Mouse (Mus musculus): Measurements from ENCODE around the gene Draxin. TPM values are rescaled to one million over a fixed set of nuclear protein-coding genes. Genes with fewer than 3 reads are reported as not detected.

Draxin gene
- total and polyA plus RNA-seq, 3 experiments, result 0.08 to 0.17 TPM; not detected in 1

GRCm38 (mm10) chr4:148164461-148164860, 34.0 kb upstream of the Draxin start:
- TF ChIP-seq ZMIZ1 (IDR thresholded peaks at IDR 0.05; ENCODE audit: low read depth, low read length) (no peak), CHD2 (IDR thresholded peaks at IDR 0.05; ENCODE audit: low read length) (no peak), SIN3A (IDR thresholded peaks at IDR 0.05; ENCODE audit: low read length) (no peak), MYC (IDR thresholded peaks at IDR 0.05; ENCODE audit: low read depth, low read length) (no peak), ELF1 (IDR thresholded peaks at IDR 0.05; ENCODE audit: low read depth, low read length) (no peak), EP300 (IDR thresholded peaks at IDR 0.05; ENCODE audit: low read depth in 1 of 2, low read length in 2 of 2) (no peak), E2F4 (IDR thresholded peaks at IDR 0.05; ENCODE audit: borderline replicate concordance, low read depth, low read length) (no peak), CHD1 (IDR thresholded peaks at IDR 0.05; ENCODE audit: low read depth, low read length) (no peak), RAD21 (IDR thresholded peaks at IDR 0.05; ENCODE audit: low read depth, low read length) (no peak), ZKSCAN1 (IDR thresholded peaks at IDR 0.05; ENCODE audit: low read depth, low read length) (no peak), MAFK (IDR thresholded peaks at IDR 0.05; ENCODE audit: borderline replicate concordance, low read depth, low read length) (no peak), GABPA (IDR thresholded peaks at IDR 0.05; ENCODE audit: low read depth, low read length) (no peak), MAZ (IDR thresholded peaks at IDR 0.05; ENCODE audit: low read depth, low read length) (no peak), NRF1 (IDR thresholded peaks at IDR 0.05; ENCODE audit: insufficient read depth, low read depth, low read length, poor library complexity, severe bottlenecking) (no peak), TBP (IDR thresholded peaks at IDR 0.05; ENCODE audit: low read depth, low read length) (no peak), USF1 (IDR thresholded peaks at IDR 0.05; ENCODE audit: low read depth, low read length) (no peak), TAL1 (IDR thresholded peaks at IDR 0.05; ENCODE audit: low read length) (no peak), ZNF384 (IDR thresholded peaks at IDR 0.05; ENCODE audit: low read depth, low read length) (no peak), POLR2AphosphoS2 (IDR thresholded peaks at IDR 0.05; ENCODE audit: low read length) (no peak), JUND (IDR thresholded peaks at IDR 0.05; ENCODE audit: low read depth, low read length) (no peak)
- DNase-seq (ENCODE audit: low read depth, low spot score), result no peak
- Histone ChIP-seq H3K36me3 (ENCODE audit: control insufficient read depth in 1 of 2, insufficient read depth in 2 of 2, low read length in 2 of 2) (no peaks in the 10 kb centered on the region), H3K27ac (ENCODE audit: control insufficient read depth, low read depth, low read length) (no peak overlapping the region), H3K4me1 (ENCODE audit: control insufficient read depth in 1 of 2, insufficient read depth in 2 of 2, low read length in 2 of 2) (no peaks in the 10 kb centered on the region; a peak in 1 of 4 replicates), H3K27me3 (ENCODE audit: control insufficient read depth in 1 of 2, insufficient read depth in 2 of 2, low read length in 2 of 2) (no peaks in the 10 kb centered on the region; a peak in 1 of 4 replicates), H3K79me2 (ENCODE audit: control insufficient read depth, insufficient read depth, low read length, poor library complexity) (no peaks in the 10 kb centered on the region; the same call in 1 of the 2 replicates), H3K9me3 (replicated peaks; ENCODE audit: insufficient read depth, low read length) (no peaks in the 10 kb centered on the region), H3K4me3 (ENCODE audit: control insufficient read depth in 1 of 2, insufficient read depth in 1 of 2, low read depth in 2 of 2, low read length in 2 of 2) (no peak overlapping the region), H3K9ac (ENCODE audit: control insufficient read depth, low read depth, low read length, poor library complexity, severe bottlenecking) (no peak overlapping the region)

GRCm38 (mm10) chr4:148164002-148164439, 33.5 kb upstream of the Draxin start:
- Histone ChIP-seq H3K27me3 (ENCODE audit: control insufficient read depth in 1 of 2, insufficient read depth in 2 of 2, low read length in 2 of 2) (no peaks in the 10 kb centered on the region; a peak in 1 of 4 replicates), H3K4me3 (ENCODE audit: control insufficient read depth in 1 of 2, insufficient read depth in 1 of 2, low read depth in 2 of 2, low read length in 2 of 2) (peak overlapping the region; percentile 35 to 56), H3K4me1 (ENCODE audit: control insufficient read depth in 1 of 2, insufficient read depth in 2 of 2, low read length in 2 of 2) (peaks cover 0 to under 1% of the 10 kb centered on the region in 2 experiments; a peak in 2 of 4 replicates), H3K9ac (ENCODE audit: control insufficient read depth, low read depth, low read length, poor library complexity, severe bottlenecking) (peak overlapping the region; percentile 56; the same call in 1 of the 2 replicates), H3K79me2 (ENCODE audit: control insufficient read depth, insufficient read depth, low read length, poor library complexity) (no peaks in the 10 kb centered on the region; the same call in 1 of the 2 replicates), H3K36me3 (ENCODE audit: control insufficient read depth in 1 of 2, insufficient read depth in 2 of 2, low read length in 2 of 2) (no peaks in the 10 kb centered on the region), H3K27ac (ENCODE audit: control insufficient read depth, low read depth, low read length) (no peak overlapping the region), H3K9me3 (replicated peaks; ENCODE audit: insufficient read depth, low read length) (no peaks in the 10 kb centered on the region)
- DNase-seq (ENCODE audit: low read depth, low spot score), result peak; percentile 74
- TF ChIP-seq ZC3H11A (IDR thresholded peaks at IDR 0.05; ENCODE audit: low read depth, low read length) (peak; percentile 66), EP300 (IDR thresholded peaks at IDR 0.05; ENCODE audit: low read depth in 1 of 2, low read length in 2 of 2) (no peak), ZKSCAN1 (IDR thresholded peaks at IDR 0.05; ENCODE audit: low read depth, low read length) (no peak), ETS1 (IDR thresholded peaks at IDR 0.05; ENCODE audit: low read depth, low read length) (no peak), HCFC1 (IDR thresholded peaks at IDR 0.05; ENCODE audit: low read depth, low read length) (no peak), RAD21 (IDR thresholded peaks at IDR 0.05; ENCODE audit: low read depth, low read length) (peak; percentile 59), NRF1 (IDR thresholded peaks at IDR 0.05; ENCODE audit: insufficient read depth, low read depth, low read length, poor library complexity, severe bottlenecking) (peak; percentile 51; the same call in 1 of the 2 replicates), GABPA (IDR thresholded peaks at IDR 0.05; ENCODE audit: low read depth, low read length) (no peak), MYB (IDR thresholded peaks at IDR 0.05; ENCODE audit: low read depth, low read length) (no peak), MXI1 (IDR thresholded peaks at IDR 0.05; ENCODE audit: low read depth, low read length) (peak; percentile 32; the same call in 1 of the 2 replicates), UBTF (IDR thresholded peaks at IDR 0.05; ENCODE audit: borderline replicate concordance, insufficient read depth, low read depth, low read length) (0 out of 2 replicates have a peak, but pooled peaks have one; percentile 86), SMC3 (IDR thresholded peaks at IDR 0.05; ENCODE audit: low read depth, low read length) (peak; percentile 74), CTCF (IDR thresholded peaks at IDR 0.05 in 2 of 3, conservative IDR thresholded peaks at IDR 0.05 in 1 of 3; ENCODE audit: control insufficient read depth in 1 of 3, insufficient read depth in 1 of 3, low read depth in 2 of 3, low read length in 3 of 3, poor library complexity in 1 of 3, severe bottlenecking in 1 of 3) (peak; percentile 37 to 83 (median 78))
